Mouse (Mus musculus): ENCODE results near the gene Pnisr.

DNA sequence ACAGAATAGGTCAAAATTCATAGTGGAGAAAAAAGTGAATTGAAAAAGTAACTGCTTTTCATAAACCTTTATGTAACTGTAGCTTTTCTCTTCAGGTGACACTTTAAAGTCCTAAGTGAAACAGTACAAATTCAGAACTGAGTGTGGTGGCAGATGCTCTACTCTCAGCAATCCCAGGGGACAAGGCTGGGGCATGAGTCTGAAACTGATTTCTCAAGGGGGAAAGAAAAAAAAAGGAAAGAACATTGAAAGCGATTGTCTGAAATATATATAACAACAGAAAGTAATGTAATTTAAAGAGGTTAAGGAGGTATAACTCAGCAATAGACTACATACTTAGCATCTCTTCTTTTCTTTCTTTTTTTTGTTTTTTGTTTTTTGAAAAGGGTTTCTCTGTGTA, 17.8 kb downstream of the Pnisr start:
- TF ChIP-seq EP300 (IDR thresholded peaks at IDR 0.05; ENCODE audit: low read depth) (no peak), CTCF (IDR thresholded peaks at IDR 0.05; ENCODE audit: low read depth) (no peak)

Measured in liver, embryonic 14.5 days (tissue).